Mouse (Mus musculus): ENCODE measurements around the gene 4930590J08Rik. TPM values are rescaled to one million over a fixed set of nuclear protein-coding genes. Genes with fewer than 3 reads are reported as not detected.

Gene 4930590J08Rik
- total RNA-seq, 2 experiments from 2014 or later: 2.1 to 4.0 TPM

- no peak for DNase-seq (ENCODE audit: low spot score in 2 of 2)
- intact Hi-C loops (cut with DNase I): no loop called here
Measured at GRCm38 (mm10) chr6:91960028-91960811, 57.6 kb downstream of the 4930590J08Rik start.

GRCm38 (mm10) chr6:91963429-91963828 is 60.8 kb downstream of the 4930590J08Rik start:
- DNase-seq (ENCODE audit: low spot score in 2 of 2): no peak
- intact Hi-C loops (cut with DNase I): no loop called here

- intact Hi-C loops (cut with DNase I): no loop called here
Measured at GRCm38 (mm10) chr6:91965060-91965459, 62.5 kb downstream of the 4930590J08Rik start.

GRCm38 (mm10) chr6:91966006-91966405 is 63.4 kb downstream of the 4930590J08Rik start:
- DNase-seq (ENCODE audit: low spot score in 2 of 2): peak in 1 of 2 experiments; percentile 18
- intact Hi-C loops (cut with DNase I): no loop called here

More at GRCm38 (mm10) chr6:91965060-91965459, 62.5 kb downstream of the 4930590J08Rik start:
- no peak for DNase-seq (ENCODE audit: low spot score in 2 of 2)

DNA sequence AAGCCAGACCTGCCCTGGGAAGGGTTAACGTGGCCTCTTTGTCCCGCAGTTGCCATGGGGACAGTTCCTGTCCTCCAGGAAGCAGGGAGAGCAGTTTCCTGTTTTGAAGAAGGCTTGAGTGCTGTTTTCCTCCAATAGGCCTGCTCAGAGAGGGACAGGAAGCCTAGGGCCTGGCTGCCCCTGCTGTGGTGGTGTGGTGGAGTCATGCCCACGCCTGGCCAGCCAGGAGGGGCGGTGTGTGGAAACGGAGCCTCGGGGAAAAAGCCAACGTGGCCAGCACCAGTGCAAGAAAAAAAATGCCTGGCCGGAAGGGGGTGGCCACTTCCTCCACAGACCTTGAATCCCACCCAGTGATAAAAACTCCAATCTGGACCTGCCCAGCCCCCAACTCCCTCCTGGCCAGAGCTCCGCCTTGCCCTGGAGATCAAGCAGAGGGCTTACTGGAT is 69.6 kb downstream of the 4930590J08Rik start:
- no peak for DNase-seq (ENCODE audit: low spot score in 2 of 2)
- intact Hi-C loops (cut with DNase I): no loop called here

GRCm38 (mm10) chr6:91973972-91974371 is 71.4 kb downstream of the 4930590J08Rik start:
- no peak for DNase-seq (ENCODE audit: low spot score in 2 of 2)
- intact Hi-C loops (cut with DNase I): no loop called here

DNA sequence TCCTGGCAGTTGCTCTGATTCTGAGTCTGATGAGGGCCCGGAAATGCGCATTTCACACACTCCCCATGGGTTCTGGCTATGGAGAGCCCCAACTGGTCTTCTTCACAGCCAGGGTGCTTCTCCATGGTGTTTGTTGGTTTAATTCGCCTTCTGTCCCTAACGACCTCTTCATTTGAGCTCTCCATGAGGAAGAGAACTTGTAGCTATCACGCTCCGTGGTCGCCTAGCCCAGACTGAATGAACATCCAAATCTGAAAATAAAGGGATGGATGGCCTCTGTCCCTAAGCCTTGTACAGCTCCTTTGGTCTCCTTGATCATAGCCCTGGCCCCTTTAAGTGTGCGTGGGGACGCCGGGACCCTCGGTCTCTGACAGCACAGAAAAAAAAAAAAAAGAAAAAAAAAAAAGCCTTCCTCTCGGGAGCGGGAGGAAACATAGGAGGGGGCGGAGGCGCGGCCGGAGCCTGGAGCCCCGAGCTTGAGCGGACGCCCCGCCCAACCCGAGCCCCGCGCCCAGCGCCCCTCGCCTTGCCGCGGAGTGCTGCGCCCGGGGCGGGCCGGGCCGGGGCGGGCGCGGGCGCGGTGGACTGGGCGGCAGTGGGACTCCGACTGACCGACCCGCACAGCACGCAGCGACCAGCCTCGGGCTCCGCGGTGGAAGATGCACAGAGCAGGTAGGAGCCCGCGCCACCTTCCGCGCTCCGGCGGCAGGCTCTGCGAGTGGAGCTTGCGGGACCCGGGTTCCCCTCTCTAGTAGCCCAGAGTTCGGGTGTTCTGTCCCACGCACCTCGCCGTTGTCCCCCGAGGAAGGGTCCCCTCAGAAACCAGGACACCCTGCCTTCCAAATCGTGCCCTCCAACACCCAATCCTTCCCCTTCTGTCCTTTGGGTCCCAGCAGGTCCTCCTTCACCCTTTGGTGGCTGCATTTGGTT is 76.0 kb downstream of the 4930590J08Rik start, which contains the start of gene Fgd5:
TSS of gene Fgd5 (plus strand) at position 508 of the 930 bp plus-strand sequence.
- intact Hi-C loops (cut with DNase I): loop anchor here (5.0 kb wide), 1 partner anchor 74 kb away; no protein-coding TSS in a partner anchor
- DNase-seq (ENCODE audit: low spot score in 2 of 2): no peak

- intact Hi-C loops (cut with DNase I): loop anchor here (5.0 kb wide), 1 partner anchor 73 kb away; no protein-coding TSS in a partner anchor
- no peak for DNase-seq (ENCODE audit: low spot score in 2 of 2)
Measured at GRCm38 (mm10) chr6:91979301-91979996, 76.8 kb downstream of the 4930590J08Rik start.

GRCm38 (mm10) chr6:91980011-91980410 is 77.4 kb downstream of the 4930590J08Rik start:
- DNase-seq (ENCODE audit: low spot score in 2 of 2): no peak
- intact Hi-C loops (cut with DNase I): no loop called here

- no peak for DNase-seq (ENCODE audit: low spot score in 2 of 2)
- intact Hi-C loops (cut with DNase I): no loop called here
Measured at GRCm38 (mm10) chr6:91990101-91990500, 87.5 kb downstream of the 4930590J08Rik start.

- intact Hi-C loops (cut with DNase I): no loop called here
- no peak for DNase-seq (ENCODE audit: low spot score in 2 of 2)
Measured at GRCm38 (mm10) chr6:91992823-91993222, 90.2 kb downstream of the 4930590J08Rik start.

GRCm38 (mm10) chr6:91993795-91994505 is 91.3 kb downstream of the 4930590J08Rik start:
- intact Hi-C loops (cut with DNase I): no loop called here
- no peak for DNase-seq (ENCODE audit: low spot score in 2 of 2)

- no peak for DNase-seq (ENCODE audit: low spot score in 2 of 2)
- intact Hi-C loops (cut with DNase I): no loop called here
Measured at GRCm38 (mm10) chr6:91996072-91996471, 93.5 kb downstream of the 4930590J08Rik start.

Other genes starting within 250 kb of the 4930590J08Rik start
- gene Slc6a6, start 218.8 kb upstream of the 4930590J08Rik start, total RNA-seq (2021): 100 to 1,000 TPM; 128 to 149 TPM
- 10 to 100 TPM; 15.9 to 17.3 TPM for gene Grip2, start 75.6 kb upstream of the 4930590J08Rik start, total RNA-seq (2021)
- gene Ccdc174, start 24.8 kb upstream of the 4930590J08Rik start, total RNA-seq (2021): 10 to 100 TPM; 22.8 to 24.1 TPM
- gene Fgd5, start 76.1 kb downstream of the 4930590J08Rik start, total RNA-seq (2021): 1 to 10 TPM; 5.2 TPM
- gene Nr2c2, start 188.6 kb downstream of the 4930590J08Rik start, total RNA-seq (2021): 10 to 100 TPM; 93.2 to 97.8 TPM

Measured in left cerebral cortex, postnatal 25 days (tissue).